Mouse (Mus musculus) limb, embryonic 14.5 days (tissue): Measurements from ENCODE around the gene Arih2. TPM values are rescaled to one million over a fixed set of nuclear protein-coding genes. Genes with fewer than 3 reads are reported as not detected.

Experiments
- ATAC-seq: fragments of 200-750 bp; cut with Nextera tagmentation; 2 replicates; pipeline ENCODE4 v1.8.0; 2017; ENCODE audit warnings: low read depth, moderate number of reproducible peaks, moderate TSS enrichment; ENCODE audit not compliant: low FRiP score
- DNase-seq: peaks from one replicate; pipeline ENCODE4 v3.0.0-alpha.2; 2015; ENCODE audit warnings: low spot score
- H3K27ac ChIP-seq: fragments of 300-500 bp; sonication (generic); replicated peaks from 2 replicates; pipeline ENCODE4 v1.5.1; 2014; ENCODE audit warnings: low read depth, mild to moderate bottlenecking, low read length, moderate library complexity, mixed read lengths
- H3K27me3 ChIP-seq: fragments of 300-500 bp; sonication (generic); 2 replicates; pipeline ENCODE4 v1.6.1; 2014; ENCODE audit warnings: low read length, mixed read lengths; ENCODE audit not compliant: control insufficient read depth, insufficient read depth
- H3K36me3 ChIP-seq: fragments of 300-500 bp; sonication (generic); 2 replicates; pipeline ENCODE4 v1.6.1; 2014; ENCODE audit warnings: mild to moderate bottlenecking, low read length, moderate library complexity, mixed read lengths; ENCODE audit not compliant: control insufficient read depth, insufficient read depth
- H3K4me1 ChIP-seq: fragments of 300-500 bp; sonication (generic); 2 replicates; pipeline ENCODE4 v1.6.1; 2014; ENCODE audit warnings: antibody characterized with exemption, low read length, mixed read lengths; ENCODE audit not compliant: control insufficient read depth, insufficient read depth
- H3K4me2 ChIP-seq: fragments of 300-500 bp; sonication (generic); replicated peaks from 2 replicates; pipeline ENCODE4 v1.6.1; 2014; ENCODE audit warnings: low read depth, mild to moderate bottlenecking, low read length, moderate library complexity; ENCODE audit not compliant: severe bottlenecking
- H3K4me3 ChIP-seq: fragments of 300-500 bp; sonication (generic); replicated peaks from 2 replicates; pipeline ENCODE4 v1.5.1; 2014; ENCODE audit warnings: low read length
- H3K9ac ChIP-seq: fragments of 300-500 bp; sonication (generic); 2 replicates; pipeline ENCODE4 v1.6.1; 2014; ENCODE audit warnings: mild to moderate bottlenecking, low read depth, low read length, moderate library complexity; ENCODE audit not compliant: severe bottlenecking
- H3K9me3 ChIP-seq: fragments of 300-500 bp; sonication (generic); 2 replicates; pipeline ENCODE4 v1.6.1; 2016; ENCODE audit warnings: low read length; ENCODE audit not compliant: control insufficient read depth
- POLR2A ChIP-seq: fragments of 200-500 bp; IDR thresholded peaks from 2 replicates; pipeline ENCODE4 v1.8.0; 2012; ENCODE audit warnings: inconsistent platforms, mild to moderate bottlenecking, moderate library complexity, borderline replicate concordance; ENCODE audit not compliant: insufficient read depth, insufficient read length; ENCODE audit errors: extremely low read depth
- WGBS: fragments of 180-500 bp; shearing (Covaris S2); extraction: QIAGEN DNeasy Blood & Tissue Kit; methylation state at CpG from one replicate; pipeline ENCODE4 v1.1.7; 2014; 5-methylcytosine and 5-hydroxymethylcytosine counted together
- polyA plus RNA-seq, 2 experiments: library from polyadenylated mRNA; depleted of rRNA in 1 of 2; stranded (reverse) in 1 of 2; unstranded in 1 of 2; fragments of >200 nt; fragmentation: Nextera tagmentation in 1 of 2; extraction: Ambion mirVana in 1 of 2; gene quantifications; 2 replicates each; pipeline versions ENCODE4 v1.2.1 to v1.2.3; 2012 to 2014

The Arih2 gene
- polyA plus RNA-seq, 2 experiments, result 35.7 to 46.2 TPM

DNA sequence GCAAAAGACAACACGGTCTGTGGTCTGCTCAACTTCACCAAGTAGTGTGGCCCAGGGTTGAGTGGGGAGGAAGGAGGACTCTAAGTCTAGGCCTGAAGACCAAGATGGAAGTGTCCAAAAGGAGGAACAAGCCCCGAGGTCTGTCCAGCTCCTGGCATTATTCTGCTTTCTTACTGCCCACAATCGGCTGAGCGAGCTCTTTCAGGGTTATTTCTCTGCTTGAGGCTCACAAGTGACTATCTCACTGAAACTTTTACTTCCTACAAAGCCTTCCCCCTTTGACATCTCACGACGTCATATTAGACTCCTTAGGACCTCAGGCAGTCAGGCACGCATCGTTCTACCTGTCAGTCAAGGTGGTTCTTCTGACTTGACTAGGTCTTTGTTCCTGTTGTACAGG lies 42.2 kb upstream of the Arih2 start:
- H3K27ac ChIP-seq, result no peak overlapping the region

DNA sequence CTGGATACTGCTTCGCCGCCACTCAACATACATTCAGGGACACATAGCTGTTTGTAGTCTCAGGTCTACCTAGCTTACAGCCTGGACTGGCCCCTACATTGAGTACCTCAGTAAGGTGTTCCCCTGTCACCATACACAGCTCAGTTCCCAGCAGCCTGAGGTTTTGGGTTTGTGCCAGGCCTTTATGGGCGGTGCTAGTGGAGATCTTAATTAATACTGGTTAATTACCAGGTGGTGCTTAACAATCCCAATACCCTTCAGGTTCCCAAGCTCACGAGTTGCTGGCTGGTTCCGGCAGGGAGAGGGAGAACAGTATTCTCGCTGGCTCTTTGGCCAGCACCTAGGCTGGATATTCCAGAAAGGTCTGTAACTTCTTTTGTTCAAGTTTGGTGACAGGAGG lies 41.7 kb upstream of the Arih2 start:
- no peaks in the 10 kb centered on the region for H3K9me3 ChIP-seq
- no peak for TF ChIP-seq POLR2A
- ATAC-seq (no peak), DNase-seq (no peak)
- no peak overlapping the region for H3K27ac ChIP-seq
- WGBS, result 90% methylated on average over 6 of the region's 6 CpGs
- H3K4me2 ChIP-seq, result no peak overlapping the region
- no peaks in the 10 kb centered on the region for H3K27me3 ChIP-seq
- no peaks in the 10 kb centered on the region for H3K36me3 ChIP-seq
- H3K4me1 ChIP-seq, result peaks cover 19% of the 10 kb centered on the region
- no peak overlapping the region for H3K9ac ChIP-seq
- H3K4me3 ChIP-seq, result no peak overlapping the region

More for the DNA sequence above, 42.2 kb upstream of the Arih2 start:
- DNase-seq (no peak), ATAC-seq (peak; percentile 2; the same call in 1 of the 2 replicates)
- Histone ChIP-seq H3K9me3 (no peaks in the 10 kb centered on the region), H3K9ac (peak overlapping the region; percentile 82), H3K4me2 (peak overlapping the region; percentile 89), H3K4me3 (peak overlapping the region; percentile 82), H3K36me3 (no peaks in the 10 kb centered on the region), H3K27me3 (no peaks in the 10 kb centered on the region), H3K4me1 (peaks cover 19% of the 10 kb centered on the region)
- TF ChIP-seq POLR2A, result no peak
- WGBS, result 76% methylated on average over 8 of the region's 8 CpGs

DNA sequence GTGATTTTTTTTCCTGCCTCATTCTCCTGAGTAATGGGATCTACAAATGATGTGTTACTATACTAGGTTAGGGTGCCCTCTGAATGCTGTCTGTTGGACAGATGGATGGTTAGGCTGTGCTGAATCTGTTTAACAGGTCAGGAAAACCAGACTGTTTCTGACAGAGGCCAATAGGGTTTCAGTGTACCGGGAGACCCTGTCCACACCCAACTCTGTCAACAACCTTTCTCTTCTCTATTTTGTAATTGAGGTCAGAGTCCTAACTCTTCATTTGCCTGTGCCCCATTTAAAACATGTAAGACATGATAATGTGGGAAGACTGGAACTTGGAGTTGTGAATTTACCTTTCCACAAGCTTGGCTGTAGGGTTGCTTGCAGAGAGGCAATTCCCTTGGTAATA lies 40.8 kb upstream of the Arih2 start:
- Histone ChIP-seq H3K36me3 (no peaks in the 10 kb centered on the region), H3K4me1 (peaks cover 19% of the 10 kb centered on the region), H3K9ac (no peak overlapping the region), H3K27me3 (no peaks in the 10 kb centered on the region), H3K27ac (no peak overlapping the region), H3K4me2 (no peak overlapping the region), H3K4me3 (no peak overlapping the region), H3K9me3 (no peaks in the 10 kb centered on the region)
- WGBS, result 93% methylated on average over 1 of the region's 1 CpGs
- no peak for ATAC-seq
- TF ChIP-seq POLR2A, result no peak
- DNase-seq, result no peak

DNA sequence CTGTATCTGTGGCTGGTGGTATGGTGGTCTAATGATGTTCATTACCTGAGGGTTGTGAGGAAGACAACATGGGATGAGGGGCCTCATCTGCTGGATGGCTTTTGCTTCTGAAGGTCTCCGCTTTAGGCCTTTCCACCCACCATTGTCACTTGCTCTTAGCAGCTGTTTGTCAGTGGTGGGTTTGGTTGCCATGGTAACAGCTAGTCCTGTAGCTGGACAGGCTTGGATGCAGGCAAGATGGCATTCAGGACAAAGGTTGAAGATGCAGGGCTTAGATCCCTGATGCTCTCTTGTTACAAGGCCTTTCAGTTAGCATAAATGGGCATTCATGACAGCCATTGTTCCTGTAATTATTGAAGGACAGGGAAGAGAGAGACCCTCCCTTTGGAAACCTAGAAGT lies 39.9 kb upstream of the Arih2 start, which contains the start of gene Prkar2a:
Gene Prkar2a (plus strand): TSS at position 209 of the 400 bp plus-strand sequence.
- no peak within 1 kb of the TSS for H3K4me2 ChIP-seq
- DNase-seq (no peak), ATAC-seq (no peak)
- H3K4me3 ChIP-seq, result no peak within 1 kb of the TSS
- H3K27ac ChIP-seq, result no peak within 1 kb of the TSS
- WGBS, result 82% methylated on average over 1 of the region's 1 CpGs
- H3K36me3 ChIP-seq, result 0 out of 2 replicates have a peak, but pooled peaks cover 4% of the 10 kb centered on the region
- H3K9ac ChIP-seq, result no peak within 1 kb of the TSS
- no peaks in the 10 kb centered on the region for H3K27me3 ChIP-seq
- TF ChIP-seq POLR2A, result no peak
- no peaks in the 10 kb centered on the region for H3K9me3 ChIP-seq
- H3K4me1 ChIP-seq, result peaks cover 16% of the 10 kb centered on the region

DNA sequence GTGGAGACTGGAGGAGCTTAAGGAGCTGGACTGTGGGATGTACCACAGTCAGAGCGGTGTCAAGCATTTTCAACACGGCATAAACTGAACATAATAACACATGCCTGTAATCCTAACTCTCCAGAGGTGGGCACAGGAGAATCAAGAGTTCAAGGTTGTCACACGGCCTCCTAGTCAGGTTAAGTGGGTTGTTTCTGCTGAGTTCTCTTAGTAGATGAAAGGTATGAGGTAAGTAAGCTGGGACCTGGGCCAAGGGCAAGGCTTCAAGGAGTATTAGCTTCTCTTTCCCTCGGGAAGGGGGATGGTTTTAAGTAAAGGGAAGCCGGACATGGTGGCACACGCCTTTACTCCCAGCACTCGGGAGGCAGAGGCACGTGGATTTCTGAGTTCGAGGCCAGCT lies 39.3 kb upstream of the Arih2 start:
- H3K9me3 ChIP-seq, result no peaks in the 10 kb centered on the region
- no peak for ATAC-seq
- H3K27ac ChIP-seq, result no peak overlapping the region
- H3K4me1 ChIP-seq, result peaks cover 11% of the 10 kb centered on the region
- WGBS, result 75% methylated on average over 9 of the region's 9 CpGs
- 0 out of 2 replicates have a peak, but pooled peaks cover 4% of the 10 kb centered on the region for H3K36me3 ChIP-seq
- H3K27me3 ChIP-seq, result no peaks in the 10 kb centered on the region
- H3K9ac ChIP-seq, result no peak overlapping the region
- H3K4me3 ChIP-seq, result no peak overlapping the region
- DNase-seq, result no peak
- H3K4me2 ChIP-seq, result no peak overlapping the region
- no peak for TF ChIP-seq POLR2A

DNA sequence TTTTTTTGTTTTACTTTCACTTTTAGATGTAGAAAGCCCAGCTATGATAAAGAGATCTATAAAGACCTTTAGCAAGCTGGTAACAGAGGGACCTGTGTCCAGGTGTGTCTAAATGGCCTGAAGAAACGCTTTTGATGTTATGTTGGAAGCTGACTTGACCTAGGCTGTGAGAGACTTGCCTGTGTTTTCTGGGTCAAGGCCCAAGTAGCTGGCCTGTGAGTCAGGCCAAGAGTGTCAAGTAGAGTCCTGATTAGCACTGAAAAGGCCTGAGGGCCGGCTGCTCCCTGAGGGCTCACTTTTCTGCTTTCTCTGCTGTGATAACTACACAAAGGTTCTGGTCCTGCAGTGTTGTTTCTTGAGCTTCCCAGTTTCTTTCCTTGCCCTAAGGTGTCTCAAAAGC lies 38.5 kb upstream of the Arih2 start:
- WGBS, result 58% methylated on average over 2 of the region's 2 CpGs
- no peak overlapping the region for H3K4me3 ChIP-seq
- H3K27me3 ChIP-seq, result no peaks in the 10 kb centered on the region
- DNase-seq (no peak), ATAC-seq (no peak)
- H3K4me2 ChIP-seq, result no peak overlapping the region
- H3K27ac ChIP-seq, result no peak overlapping the region
- 0 out of 2 replicates have a peak, but pooled peaks cover 7% of the 10 kb centered on the region for H3K36me3 ChIP-seq
- no peak overlapping the region for H3K9ac ChIP-seq
- no peaks in the 10 kb centered on the region for H3K9me3 ChIP-seq
- TF ChIP-seq POLR2A, result no peak
- peaks cover 5% of the 10 kb centered on the region for H3K4me1 ChIP-seq
